Mouse (Mus musculus) olfactory bulb, adult 2 months (tissue): ENCODE results near the gene Cym. TPM values are rescaled to one million over a fixed set of nuclear protein-coding genes. Genes with fewer than 3 reads are reported as not detected.

Source experiments
- H3K27ac ChIP-seq: fragments of 200-500 bp; 2 replicates; pipeline ENCODE4 v1.5.1; 2012; ENCODE audit warnings: low read depth, low read length; ENCODE audit not compliant: insufficient read depth
- H3K4me1 ChIP-seq: fragments of 200-500 bp; 2 replicates; pipeline ENCODE4 v1.6.1; 2012; ENCODE audit warnings: low read length; ENCODE audit not compliant: control insufficient read depth, insufficient read depth
- H3K4me3 ChIP-seq: fragments of 200-500 bp; 2 replicates; pipeline ENCODE4 v1.5.1; 2012; ENCODE audit warnings: mild to moderate bottlenecking, low read depth, low read length, moderate library complexity; ENCODE audit not compliant: insufficient read depth
- CTCF ChIP-seq: fragments of 200-500 bp; IDR thresholded peaks from 2 replicates; pipeline ENCODE4 v1.5.1; 2012; ENCODE audit warnings: low read depth, mild to moderate bottlenecking, low read length, moderate library complexity; ENCODE audit not compliant: insufficient read depth
- POLR2A ChIP-seq: fragments of 200-500 bp; IDR thresholded peaks from 2 replicates; pipeline ENCODE4 v1.6.1; 2012; ENCODE audit warnings: mild to moderate bottlenecking, low read depth, low read length, moderate library complexity; ENCODE audit not compliant: insufficient read depth
- WGBS: fragments of 180-500 bp; shearing (Covaris S2); methylation state at CpG from one replicate; pipeline ENCODE4 v1.1.7; 2018; 5-methylcytosine and 5-hydroxymethylcytosine counted together
- polyA plus RNA-seq: library from polyadenylated mRNA; stranded (reverse); fragments of >200 nt; gene quantifications from 2 replicates; pipeline ENCODE4 v1.2.4, GENCODE M21; 2012; ENCODE audit warnings: low replicate concordance; ENCODE audit not compliant: missing spikeins, insufficient read depth, insufficient read length

Cym gene
- polyA plus RNA-seq, 1 experiment = not detected

DNA sequence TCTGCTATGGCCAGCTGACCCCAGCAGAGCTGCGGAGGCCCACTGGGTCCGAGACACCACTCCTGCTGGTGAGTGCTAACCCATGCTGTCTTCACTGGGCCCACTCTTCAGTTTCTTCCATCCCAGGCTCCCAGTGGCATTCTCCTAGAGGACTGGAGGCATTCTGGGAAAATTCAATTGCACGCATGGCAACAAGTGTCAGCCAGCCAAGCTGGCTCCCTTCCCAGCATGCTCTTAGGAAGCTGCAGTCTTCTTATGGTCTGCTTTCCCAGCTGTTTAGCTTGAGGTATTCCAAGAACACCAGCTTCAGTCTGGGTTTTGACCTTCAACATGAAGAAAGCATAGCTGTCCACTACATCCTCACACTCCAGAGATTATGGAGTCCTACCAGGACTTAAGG lies 38.4 kb downstream of the Cym start:
- WGBS = 85% methylated on average over 3 of the region's 3 CpGs
- Histone ChIP-seq H3K4me3 (no peak overlapping the region), H3K4me1 (no peaks in the 10 kb centered on the region), H3K27ac (no peak overlapping the region)
- TF ChIP-seq CTCF = no peak
- TF ChIP-seq POLR2A = no peak

DNA sequence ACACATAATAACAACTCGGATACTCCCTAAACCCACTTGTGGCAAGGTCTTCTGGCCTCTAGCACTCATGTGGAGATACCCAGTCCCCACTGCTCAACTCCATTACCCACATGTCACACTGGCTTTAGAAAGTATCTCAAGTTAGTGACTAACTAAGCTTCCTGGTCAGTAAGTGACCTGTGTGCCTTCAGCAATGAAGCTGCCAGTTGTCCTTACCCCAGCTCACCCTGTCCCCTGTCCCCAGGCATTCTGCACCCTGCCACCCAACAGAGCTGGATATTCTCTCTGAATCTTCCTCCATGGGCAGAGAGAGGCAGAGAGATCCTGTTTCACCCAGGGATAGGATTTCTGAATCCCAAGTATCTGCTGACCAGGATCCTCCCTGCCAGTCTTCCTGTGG lies 38.8 kb downstream of the Cym start, which contains the start of gene Kcna10:
Gene Kcna10 (plus strand): TSS at position 301 of the 400 bp plus-strand sequence.
- TF ChIP-seq POLR2A (no peak), CTCF (no peak)
- no peaks in the 10 kb centered on the region for H3K4me1 ChIP-seq
- WGBS = 84% methylated on average over 1 of the region's 1 CpGs
- H3K4me3 ChIP-seq = no peak within 1 kb of the TSS
- H3K27ac ChIP-seq = no peak within 1 kb of the TSS

DNA sequence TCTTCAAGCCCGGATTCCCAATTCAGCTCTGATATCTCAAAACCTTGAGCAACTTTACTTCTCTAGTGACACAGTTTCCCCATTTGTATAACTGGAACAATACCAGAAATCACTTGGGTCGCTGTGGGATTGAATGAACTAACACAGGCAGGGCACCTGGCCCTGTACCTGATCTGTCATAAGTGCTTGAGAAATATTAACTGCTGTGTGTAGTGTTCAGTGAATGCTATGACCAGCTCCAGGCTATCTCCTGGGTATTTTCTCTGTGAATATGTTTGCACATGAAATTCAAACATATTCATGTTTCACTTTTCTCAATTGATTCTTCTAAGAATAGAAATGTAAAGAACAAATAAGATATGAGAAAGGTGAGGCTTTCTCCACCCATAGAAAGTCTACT lies 40.7 kb downstream of the Cym start:
- Histone ChIP-seq H3K27ac (no peak overlapping the region), H3K4me1 (no peaks in the 10 kb centered on the region; the same call in 1 of the 2 replicates), H3K4me3 (no peak overlapping the region)
- 82% methylated on average over 2 of the region's 2 CpGs for whole genome bisulfite sequencing
- TF ChIP-seq CTCF = no peak
- TF ChIP-seq POLR2A = no peak

DNA sequence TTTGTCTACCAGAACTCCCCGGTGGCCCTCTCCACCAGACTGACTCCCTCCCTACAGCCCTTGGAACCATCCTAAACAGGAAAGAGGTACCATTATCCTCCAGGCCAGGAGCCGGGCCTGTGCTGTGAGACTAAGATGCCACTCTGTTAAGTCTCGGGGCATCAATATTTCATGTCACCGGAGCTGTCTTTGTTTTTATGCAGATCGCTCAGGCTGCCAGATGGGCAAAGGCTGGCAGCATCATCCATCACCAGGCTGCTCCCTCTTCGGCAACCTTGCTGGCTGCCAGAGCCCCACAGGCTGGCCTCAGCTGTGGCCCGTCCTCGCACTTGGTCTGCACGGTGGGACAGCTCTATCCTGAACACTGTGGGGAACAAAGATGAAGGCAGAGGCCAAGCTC lies 45.0 kb downstream of the Cym start:
- TF ChIP-seq POLR2A = no peak
- no peak for TF ChIP-seq CTCF
- no peak overlapping the region for H3K27ac ChIP-seq
- 63% methylated on average over 9 of the region's 9 CpGs for WGBS
- peaks cover 2% of the 10 kb centered on the region; the same call in 1 of the 2 replicates for H3K4me1 ChIP-seq
- no peak overlapping the region for H3K4me3 ChIP-seq

DNA sequence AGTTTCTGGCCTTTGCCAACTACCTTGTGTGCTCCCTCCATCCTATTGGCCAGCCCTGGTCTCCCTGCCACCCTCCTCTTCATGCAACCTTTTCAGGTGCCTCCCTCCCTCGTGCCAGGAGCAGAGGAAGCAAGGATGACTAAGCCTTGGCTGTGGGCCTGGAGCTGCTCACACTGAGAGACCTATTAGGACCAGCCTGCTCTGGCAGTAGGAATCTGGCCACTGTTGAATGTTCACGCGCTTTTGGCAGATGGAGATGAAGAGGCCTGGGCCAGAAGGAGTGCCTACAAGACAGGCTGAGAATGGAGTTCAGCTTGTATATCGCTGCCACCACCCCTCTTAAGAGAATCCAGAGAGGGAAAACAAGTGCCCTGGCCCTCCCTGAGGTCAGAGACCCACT lies 46.0 kb downstream of the Cym start:
- Histone ChIP-seq H3K27ac (no peak overlapping the region), H3K4me3 (no peak overlapping the region), H3K4me1 (peaks cover 2% of the 10 kb centered on the region; the same call in 1 of the 2 replicates)
- TF ChIP-seq CTCF (no peak), POLR2A (no peak)
- WGBS = 56% methylated on average over 4 of the region's 4 CpGs

DNA sequence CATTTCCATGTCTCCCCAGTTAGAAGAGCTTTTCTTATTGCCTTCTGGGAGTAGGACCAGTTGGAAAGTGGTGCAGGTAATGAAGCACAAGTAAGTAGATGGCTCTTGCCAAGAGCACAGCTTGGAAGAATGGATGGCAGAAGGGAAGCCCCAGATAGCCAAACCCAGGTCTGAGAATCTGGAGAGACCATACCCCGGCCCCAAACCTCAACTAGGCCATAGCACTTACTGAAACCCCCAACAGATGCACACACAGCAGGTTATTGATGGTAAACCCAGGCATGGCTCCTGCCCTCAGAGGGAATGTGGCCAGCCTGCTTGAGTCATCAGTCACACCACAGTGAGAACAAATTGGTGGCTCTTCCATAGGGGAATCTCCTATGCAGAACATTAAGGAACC lies 49.0 kb downstream of the Cym start:
- TF ChIP-seq CTCF (no peak), POLR2A (no peak)
- Histone ChIP-seq H3K4me1 (peaks cover 2% of the 10 kb centered on the region; the same call in 1 of the 2 replicates), H3K4me3 (no peak overlapping the region), H3K27ac (no peak overlapping the region)
- WGBS = 63% methylated on average over 1 of the region's 1 CpGs

DNA sequence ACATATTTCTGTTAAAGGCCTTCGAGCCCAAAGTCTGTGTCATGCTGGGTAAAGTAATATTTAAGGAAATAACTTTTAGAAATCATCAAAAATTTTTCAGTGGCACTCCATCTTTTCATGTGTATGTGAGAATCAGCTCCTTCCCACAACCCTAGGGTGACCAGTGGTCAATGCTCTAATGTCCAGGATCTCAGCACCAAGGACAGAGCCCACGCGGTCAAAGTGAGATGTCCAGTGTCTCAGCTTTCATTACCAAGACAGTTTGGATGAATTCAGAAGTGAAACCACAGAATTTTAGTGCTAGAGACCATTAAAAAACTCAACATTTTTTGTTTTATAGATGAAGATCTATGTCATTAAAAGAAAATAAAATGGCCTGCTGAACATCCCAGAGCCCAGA lies 49.6 kb downstream of the Cym start:
- TF ChIP-seq POLR2A = no peak
- TF ChIP-seq CTCF = no peak
- Histone ChIP-seq H3K27ac (no peak overlapping the region), H3K4me1 (peaks cover 2% of the 10 kb centered on the region; the same call in 1 of the 2 replicates), H3K4me3 (no peak overlapping the region)
- 79% methylated on average over 3 of the region's 3 CpGs for WGBS

DNA sequence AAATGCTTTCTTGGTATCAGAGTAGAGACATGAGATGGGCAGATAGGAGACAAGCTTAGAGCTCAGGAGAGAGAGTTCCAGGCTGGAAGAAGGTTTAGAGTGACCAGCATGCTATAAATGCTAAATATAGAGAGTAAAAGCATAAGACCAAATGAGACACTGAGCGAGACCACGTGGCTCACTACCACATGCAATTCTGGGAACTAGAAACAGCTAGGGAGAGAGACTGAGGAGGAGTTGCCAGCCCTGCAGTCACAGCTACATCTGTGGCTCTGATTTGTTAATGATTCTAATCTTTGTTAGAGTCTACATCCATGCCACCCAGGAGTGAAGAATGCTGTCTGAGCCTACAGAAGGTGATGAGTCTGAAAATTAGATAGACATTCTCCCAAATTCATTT lies 52.0 kb downstream of the Cym start:
- Histone ChIP-seq H3K27ac (no peak overlapping the region), H3K4me3 (no peak overlapping the region), H3K4me1 (no peaks in the 10 kb centered on the region)
- TF ChIP-seq POLR2A (no peak), CTCF (no peak)
- 51% methylated on average over 2 of the region's 2 CpGs for whole genome bisulfite sequencing

DNA sequence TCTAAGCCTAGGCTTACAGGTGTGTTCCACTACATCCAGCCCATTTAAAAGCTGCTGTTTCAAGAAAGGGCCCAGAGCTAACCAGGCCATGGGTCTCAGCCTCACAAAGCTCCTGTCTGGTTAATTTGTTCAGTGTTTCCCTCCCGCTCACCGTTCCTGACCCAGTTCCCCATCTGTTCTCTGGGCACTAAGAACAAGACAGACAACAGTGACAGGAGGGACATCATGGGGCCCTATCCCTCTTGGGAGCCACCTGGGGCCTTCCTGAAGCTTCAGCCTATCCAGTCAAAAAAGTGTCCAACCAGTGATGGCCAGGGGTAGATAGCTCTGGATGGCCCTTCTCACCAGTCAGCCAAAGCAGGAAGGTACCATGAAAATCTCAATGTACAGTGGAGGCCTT lies 58.8 kb downstream of the Cym start:
- no peak overlapping the region for H3K27ac ChIP-seq

More for the DNA sequence above, 58.8 kb downstream of the Cym start:
- Histone ChIP-seq H3K4me3 (no peak overlapping the region), H3K4me1 (peaks cover 13% of the 10 kb centered on the region)
- no peak for TF ChIP-seq POLR2A
- no peak for TF ChIP-seq CTCF
- WGBS = 98% methylated on average over 2 of the region's 2 CpGs

Other genes starting within 250 kb of the Cym start
- gene Kcna3, start 185.6 kb downstream of the Cym start, polyA plus RNA-seq = not detected in 2 replicates
- 46.9 and 149 TPM in 2 replicates for gene Kcna2, start 120.6 kb downstream of the Cym start, polyA plus RNA-seq
- not detected in 2 replicates for gene Kcna10, start 38.7 kb downstream of the Cym start, polyA plus RNA-seq
- gene A630076J17Rik, start 8.9 kb upstream of the Cym start, polyA plus RNA-seq = not detected in 2 replicates
- gene Prok1, start 18.0 kb upstream of the Cym start, polyA plus RNA-seq = not detected in 2 replicates
- gene Lamtor5, start 57.1 kb upstream of the Cym start, polyA plus RNA-seq = not detected in 2 replicates
- not detected in 2 replicates for gene Slc16a4, start 69.5 kb upstream of the Cym start, polyA plus RNA-seq
- 50.8 TPM in 1 of 2 replicates, not detected in the other for gene Rbm15, start 111.9 kb upstream of the Cym start, polyA plus RNA-seq
- not detected in 2 replicates for gene Kcnc4, start 237.8 kb upstream of the Cym start, polyA plus RNA-seq